Mouse (Mus musculus) lung, postnatal 14 days (tissue): Measurements from ENCODE around the gene Sgpp1.
"Not testable (repeated sequence)": the region's sequence is repeated elsewhere in the genome, so short reads cannot be mapped to it uniquely, and the experiment has no call there.

Experiments used
- DNase-seq: peaks from one replicate; pipeline ENCODE4 v3.0.0; 2021

Sgpp1 gene

GRCm38 (mm10) chr12:75731508-75731907, 4.0 kb downstream of the Sgpp1 start:
- DNase-seq, result no peak

DNA sequence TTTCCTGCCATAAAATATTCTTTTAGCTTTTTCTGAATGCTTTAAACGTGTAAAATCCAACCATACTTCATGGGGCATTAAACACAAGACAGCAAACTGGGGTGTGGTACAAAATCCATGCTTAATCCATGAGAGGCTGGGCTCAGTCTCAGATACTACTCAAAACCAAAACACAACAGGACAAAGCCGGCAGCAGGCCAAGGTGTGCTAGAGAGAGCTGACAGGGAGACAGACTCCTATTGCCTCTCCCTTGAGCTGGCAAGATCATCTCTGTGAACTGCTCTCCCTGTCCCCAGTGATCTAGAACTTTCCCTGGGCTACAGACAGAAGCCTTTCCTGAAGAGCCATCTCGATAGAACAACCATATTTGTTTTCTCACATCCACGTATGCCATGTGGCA, 5.1 kb downstream of the Sgpp1 start:
- no peak for DNase-seq

DNA sequence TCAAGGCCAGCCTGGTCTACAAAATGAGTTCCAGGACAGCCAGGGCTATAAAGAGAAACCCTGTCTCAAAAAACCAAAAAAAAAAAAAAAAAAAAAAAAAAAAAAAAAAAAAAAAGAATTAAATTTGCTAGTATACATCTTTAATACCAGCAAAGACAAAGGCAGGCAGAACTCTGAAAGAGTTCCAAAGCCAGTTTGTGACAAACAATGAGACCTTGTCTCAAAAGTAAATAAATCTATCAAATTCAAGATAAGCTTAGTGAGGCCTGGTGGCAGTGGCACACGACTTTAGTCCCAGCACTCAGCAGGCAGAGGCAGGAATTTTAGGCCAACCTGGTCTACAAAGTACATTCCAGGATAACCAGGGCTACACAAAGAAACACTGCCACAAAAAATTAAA, 5.7 kb downstream of the Sgpp1 start:
- no peak for DNase-seq

- no peak for DNase-seq
Measured at GRCm38 (mm10) chr12:75727333-75728125, 8.0 kb downstream of the Sgpp1 start.

GRCm38 (mm10) chr12:75726349-75726861, 9.1 kb downstream of the Sgpp1 start:
- no peak for DNase-seq

DNA sequence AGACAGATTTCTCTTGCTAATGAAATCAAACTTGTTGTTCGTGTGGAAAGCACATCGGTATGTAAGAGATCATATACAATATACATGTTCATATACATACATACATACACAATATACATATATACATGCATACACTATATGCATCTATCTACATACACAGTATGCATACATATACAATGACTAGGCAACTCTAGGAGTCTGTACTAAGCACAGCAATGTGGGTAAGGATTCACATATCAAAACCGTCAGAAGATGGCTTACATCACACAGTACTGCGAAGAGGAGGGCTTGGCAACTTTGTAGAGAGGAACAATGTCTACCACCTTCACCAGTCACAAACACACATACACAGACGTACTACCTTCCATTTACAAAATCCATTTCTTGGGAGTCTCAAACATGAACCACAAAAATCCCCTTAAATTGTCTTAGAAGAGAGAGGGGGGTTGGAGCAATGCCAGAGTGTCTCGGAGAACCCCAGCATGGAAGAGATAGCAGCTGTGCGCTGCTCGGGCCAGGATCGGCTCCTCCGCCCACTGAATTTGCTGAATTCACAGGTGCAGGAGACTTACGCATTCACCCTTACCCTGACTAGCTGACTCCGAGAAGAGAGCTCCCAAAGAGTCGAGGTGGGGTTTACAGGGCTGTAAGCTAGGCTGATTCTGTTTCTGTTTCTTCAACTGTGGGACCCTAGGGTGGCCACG, 10.8 kb downstream of the Sgpp1 start:
- DNase-seq, result no peak

GRCm38 (mm10) chr12:75723839-75724463, 11.6 kb downstream of the Sgpp1 start:
- DNase-seq, result no peak

DNA sequence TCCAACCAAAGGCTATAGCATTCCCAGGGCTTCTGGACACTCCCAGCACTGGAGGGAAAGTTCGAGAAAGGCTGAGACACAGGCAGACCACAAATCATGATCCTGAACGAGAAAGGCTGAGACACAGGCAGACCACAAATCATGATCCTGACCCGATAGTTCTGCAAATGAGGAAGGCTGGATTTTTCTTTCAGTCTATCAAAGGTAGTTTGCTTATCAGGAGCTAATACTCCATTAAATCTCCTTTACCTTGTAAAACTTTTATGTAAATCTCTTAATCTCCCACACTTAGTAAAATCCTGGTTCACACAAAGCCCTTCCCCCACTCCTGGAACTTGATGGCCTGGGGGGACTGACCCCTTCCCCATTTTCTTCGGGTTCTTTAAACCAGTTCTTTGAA, 13.6 kb downstream of the Sgpp1 start:
- no peak for DNase-seq

GRCm38 (mm10) chr12:75721006-75721405, 14.5 kb downstream of the Sgpp1 start:
- DNase-seq, result no peak

- no peak for DNase-seq
Measured at GRCm38 (mm10) chr12:75713596-75713995, 21.9 kb downstream of the Sgpp1 start.

DNA sequence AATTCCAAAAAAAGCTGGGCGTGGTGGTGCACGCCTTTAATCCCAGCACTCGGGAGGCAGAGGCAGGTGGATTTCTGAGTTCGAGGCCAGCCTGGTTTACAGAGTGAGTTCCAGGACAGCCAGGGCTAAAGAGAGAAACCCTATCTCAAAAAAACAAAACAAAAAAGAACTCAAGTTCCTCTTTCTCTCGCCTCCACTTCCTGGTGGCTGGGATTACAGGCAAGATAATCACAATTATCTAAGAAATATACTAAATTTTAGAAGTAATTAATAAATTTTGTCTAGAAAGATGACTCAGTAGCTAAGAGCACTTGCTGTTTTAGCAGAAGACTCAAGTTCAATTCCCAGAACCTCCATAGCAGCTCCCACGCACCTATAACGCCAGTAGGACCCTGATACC, 22.6 kb downstream of the Sgpp1 start:
- DNase-seq, result not testable (repeated sequence)

DNA sequence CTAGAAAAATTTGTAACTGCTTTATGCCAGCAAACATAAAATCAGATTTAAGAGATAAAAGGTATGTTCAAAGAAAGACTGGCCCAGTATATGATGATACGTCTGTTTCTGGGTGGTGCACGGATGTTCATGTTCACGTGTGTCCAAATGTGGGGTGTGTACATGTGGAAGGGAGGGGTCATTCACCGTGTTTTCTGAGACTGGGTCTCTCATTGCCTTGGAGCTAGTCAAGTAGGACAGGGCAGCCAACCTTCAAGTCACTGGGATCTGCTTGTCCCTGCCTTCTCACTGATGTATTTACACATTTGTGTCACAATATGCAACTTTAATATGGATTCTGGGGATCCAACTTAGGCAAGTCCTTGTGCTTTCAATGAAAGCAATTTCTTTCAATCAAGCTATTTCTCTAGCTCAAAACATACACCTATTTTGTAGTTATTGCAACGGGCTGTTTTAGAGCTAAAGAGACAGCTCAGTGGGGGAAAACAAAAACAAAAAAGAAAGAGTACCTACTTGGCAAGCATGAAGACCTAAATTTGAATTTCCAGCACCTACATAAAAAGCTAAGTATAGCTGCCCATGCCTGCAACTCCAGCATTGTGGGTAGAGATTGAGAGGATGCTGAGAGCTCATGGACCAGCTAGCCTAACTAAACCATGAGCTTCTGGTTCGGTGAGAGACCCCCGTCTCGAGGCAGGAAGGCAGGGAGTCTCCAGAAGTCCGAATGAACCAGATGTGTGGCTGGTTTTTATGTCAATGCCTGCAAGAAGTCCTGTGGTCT, 24.7 kb downstream of the Sgpp1 start:
- DNase-seq, result no peak

DNA sequence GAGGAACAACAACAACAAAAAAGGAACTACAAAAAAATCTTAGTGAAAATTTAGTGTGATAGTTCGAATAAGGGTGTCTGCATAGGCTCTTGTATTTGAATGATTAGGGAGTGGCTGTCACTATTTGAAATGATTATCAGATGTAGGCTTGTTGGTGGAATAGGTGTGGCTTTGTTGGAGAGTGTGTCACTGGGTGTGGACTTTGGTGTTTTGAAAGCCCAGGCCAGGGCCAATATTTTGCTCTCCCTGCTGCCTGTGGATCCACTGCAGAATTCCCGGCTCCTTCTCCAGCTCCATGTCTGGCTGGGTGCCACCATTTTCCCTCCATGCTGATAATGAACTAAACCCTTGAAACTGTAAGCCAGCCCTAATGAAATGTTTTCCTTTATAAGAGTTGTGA, 26.0 kb downstream of the Sgpp1 start:
- no peak for DNase-seq

GRCm38 (mm10) chr12:75706670-75707069, 28.9 kb downstream of the Sgpp1 start:
- no peak for DNase-seq

GRCm38 (mm10) chr12:75702739-75703122, 32.8 kb downstream of the Sgpp1 start:
- no peak for DNase-seq

DNA sequence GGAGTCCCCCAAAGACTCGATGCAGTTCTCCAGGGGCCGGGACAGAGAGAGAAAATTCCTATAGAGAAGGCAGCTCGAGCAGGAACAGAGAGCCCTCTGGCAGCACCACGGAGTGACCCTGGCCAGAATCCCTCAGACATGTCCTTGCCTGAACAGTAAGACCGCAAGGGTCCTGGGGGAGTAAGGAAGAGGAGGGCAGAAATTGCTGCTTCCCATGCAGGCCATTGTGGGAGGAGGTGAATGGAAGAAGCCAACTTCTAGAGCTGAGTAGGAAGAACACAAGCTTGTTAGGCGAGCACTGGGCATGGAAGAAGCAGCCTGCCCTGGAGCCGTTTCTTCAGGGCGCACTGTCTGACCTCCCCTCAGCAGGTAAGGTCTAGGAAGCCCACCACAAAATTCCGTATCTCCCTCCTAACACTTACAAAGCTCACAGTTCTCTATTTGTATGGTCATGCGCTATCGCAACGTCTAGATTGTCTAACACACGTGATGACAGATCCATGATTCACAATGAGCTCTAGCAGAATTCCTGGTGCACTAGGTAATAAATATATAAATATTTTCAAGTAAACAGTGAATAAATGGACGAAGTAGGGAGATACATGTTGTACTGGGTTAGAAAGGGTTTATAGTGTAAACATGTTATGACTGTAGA, 33.3 kb downstream of the Sgpp1 start:
- DNase-seq, result no peak

DNA sequence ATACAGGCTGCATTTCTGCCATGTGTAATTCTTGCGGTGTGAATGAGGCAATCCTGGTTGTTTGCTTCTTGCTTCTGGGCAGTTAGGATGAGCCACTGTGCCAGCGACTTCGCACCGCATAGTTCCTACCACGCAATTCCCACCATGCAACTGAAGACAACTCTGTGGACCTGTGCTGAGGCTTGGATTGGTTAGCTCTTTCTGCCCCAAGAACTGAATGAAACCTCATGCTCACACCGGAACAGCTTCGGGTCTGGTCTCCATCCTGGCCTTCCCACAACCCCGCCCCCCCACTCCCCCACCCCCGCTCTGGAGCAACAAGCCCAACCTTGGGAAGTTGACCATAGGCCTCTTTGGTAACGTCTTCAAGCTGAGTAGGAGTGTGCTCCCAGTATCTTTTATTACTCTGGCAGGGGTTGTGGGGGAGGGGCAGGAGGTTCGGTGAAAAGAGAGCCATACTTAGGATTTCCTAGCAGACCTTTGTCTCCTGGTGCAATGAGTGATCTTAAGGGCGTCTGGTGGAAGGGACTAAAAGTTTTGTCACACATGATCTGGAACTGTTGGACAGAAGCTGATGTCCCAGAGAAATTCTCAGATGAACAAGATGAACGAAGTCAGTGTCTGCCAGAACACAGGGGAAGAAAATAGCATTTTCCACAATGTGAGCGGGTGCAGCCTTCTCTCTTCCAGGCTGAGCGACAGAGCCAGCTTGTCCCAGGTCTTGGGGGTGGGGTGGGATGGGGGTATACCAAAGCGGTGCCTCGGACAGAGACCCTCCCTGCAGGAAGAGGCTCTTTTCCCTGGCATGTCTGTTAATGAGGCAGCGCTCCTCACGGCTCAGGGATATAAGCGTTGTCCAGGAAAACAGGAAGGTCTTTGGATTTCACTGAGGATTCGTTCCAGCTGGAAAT, 34.1 kb downstream of the Sgpp1 start:
- DNase-seq, result no peak

DNA sequence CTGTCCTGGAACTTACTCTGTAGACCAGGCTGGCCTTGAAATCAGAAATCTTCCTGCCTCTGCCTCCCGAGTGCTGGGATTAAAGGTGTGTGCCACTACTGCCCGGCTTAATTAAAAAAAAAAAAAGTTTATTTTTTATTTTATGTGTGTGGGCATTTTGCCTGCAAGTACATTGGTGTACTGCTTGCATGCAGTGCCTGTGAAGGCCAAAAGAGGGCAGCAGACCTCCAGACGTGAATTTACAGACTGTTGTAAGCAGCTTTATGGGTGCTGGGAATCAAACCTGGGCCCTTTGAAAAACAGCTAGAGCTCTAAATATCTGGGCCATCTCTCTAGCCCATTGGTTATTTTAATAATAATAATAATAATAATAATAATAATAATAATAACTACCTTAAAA, 36.8 kb downstream of the Sgpp1 start:
- DNase-seq, result no peak

DNA sequence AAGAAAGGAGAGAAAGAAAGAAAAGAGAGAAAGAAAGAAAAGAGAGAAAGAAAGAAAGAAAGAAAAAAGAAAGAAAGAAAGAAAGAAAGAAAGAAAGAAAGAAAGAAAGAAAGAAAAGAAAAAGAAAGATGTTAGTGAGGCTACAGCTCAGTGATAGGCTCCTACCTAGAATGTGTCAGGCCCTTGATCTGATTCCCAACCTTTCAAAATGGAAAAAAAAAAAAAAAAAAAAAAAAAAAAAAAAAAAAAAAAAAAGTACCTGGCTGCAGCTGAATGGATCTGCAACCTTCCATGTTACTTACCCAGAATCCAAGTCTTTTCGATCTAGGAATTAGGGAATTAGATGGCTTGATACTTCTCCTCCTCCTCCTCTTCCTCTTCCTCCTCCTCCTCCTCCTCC, 39.7 kb downstream of the Sgpp1 start:
- not testable (repeated sequence) for DNase-seq

DNA sequence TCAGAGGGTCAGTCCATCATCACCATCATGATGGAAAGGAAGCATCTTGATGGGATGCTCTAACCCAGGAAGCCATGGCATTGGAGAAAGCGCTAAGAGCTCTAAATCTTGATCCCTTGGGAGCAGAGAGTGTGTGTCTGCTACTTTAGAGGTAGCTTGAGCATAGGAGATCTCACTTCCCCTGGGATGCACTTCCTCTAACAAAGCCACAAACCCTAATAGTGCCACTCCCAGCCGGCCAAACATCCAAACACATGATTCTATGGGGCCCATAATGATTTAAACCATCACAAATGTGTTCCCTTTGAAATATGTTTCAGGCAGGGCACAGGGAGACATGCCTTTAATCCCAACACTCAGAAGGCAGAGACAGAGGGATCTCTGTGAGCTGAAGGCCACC, 46.5 kb downstream of the Sgpp1 start:
- DNase-seq, result no peak

DNA sequence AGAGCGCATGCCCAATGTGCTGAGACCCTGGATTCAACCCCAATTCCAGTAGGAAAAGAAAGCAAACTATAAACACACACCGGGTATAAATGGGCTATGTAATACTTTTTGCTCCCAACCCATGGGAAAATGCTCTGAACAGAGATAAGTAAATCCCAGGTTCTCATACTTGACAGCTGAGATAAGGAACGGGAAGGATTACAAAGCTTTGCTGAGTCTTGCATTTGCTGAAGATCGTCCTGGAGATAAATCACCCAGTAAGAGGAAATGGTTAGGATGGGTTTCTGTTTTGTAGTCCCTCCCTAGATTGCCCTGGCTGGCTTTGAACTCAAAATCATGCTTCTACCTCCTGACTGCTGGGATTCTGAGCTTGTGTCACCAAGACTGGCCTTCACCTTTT, 48.2 kb downstream of the Sgpp1 start:
- no peak for DNase-seq
